Mouse (Mus musculus): ENCODE measurements around the gene Nrde2. TPM values are rescaled to one million over a fixed set of nuclear protein-coding genes. Genes with fewer than 3 reads are reported as not detected.

Nrde2 gene
- polyA plus RNA-seq, 1 experiment, result 18.0 TPM

DNA sequence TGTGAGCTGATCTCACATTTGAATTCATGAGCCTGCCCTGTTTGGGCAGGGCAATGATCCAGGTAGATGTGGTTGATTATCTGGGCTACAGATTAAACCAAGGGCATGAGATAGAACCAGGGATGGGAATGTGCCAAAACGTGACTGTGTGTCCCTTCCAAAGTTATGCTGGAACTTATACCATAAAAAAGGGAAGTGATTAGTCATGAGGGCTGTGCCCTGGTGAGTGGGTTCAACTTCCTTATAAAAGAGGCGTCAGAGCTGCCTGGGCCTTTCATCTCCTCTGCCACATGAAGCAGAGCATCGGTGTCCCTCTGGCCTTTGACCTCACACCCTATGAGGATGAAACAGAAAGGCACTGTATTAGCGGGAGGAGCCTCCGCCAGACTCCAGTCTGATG is 24.5 kb upstream of the Nrde2 start:
- H3K4me1 ChIP-seq (ENCODE audit: control insufficient read depth, insufficient read depth, low read length), result peaks cover 27% of the 10 kb centered on the region
- H3K27ac ChIP-seq (ENCODE audit: insufficient read depth, low read depth, low read length), result peak overlapping the region; percentile 85
- TF ChIP-seq POLR2A (IDR thresholded peaks at IDR 0.05; ENCODE audit: borderline replicate concordance, low read depth, low read length), result no peak
- TF ChIP-seq CTCF (IDR thresholded peaks at IDR 0.05; ENCODE audit: low read depth, low read length), result no peak
- H3K4me3 ChIP-seq (ENCODE audit: insufficient read depth, low read length), result peak overlapping the region; percentile 13; the same call in 1 of the 2 replicates

DNA sequence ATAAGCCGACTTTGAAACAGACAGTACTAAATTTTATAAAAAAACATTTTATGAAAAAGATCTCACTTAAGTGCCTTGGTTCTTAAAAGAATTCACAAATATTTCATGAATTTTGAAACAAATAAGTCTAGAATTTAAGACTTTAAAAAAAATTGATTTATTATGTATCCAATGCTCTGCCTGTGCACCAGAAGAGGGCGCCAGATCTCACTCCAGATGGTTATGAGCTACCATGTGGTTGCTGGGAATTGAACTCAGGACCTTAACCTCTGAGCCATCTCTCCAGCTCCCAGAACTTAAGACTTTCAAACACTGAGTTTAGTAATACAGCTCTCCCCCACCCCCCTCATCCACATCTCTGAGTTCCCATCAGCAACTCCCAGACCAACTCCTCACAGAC is 23.2 kb upstream of the Nrde2 start:
- H3K27ac ChIP-seq (ENCODE audit: insufficient read depth, low read depth, low read length), result no peak overlapping the region
- no peak overlapping the region for H3K4me3 ChIP-seq (ENCODE audit: insufficient read depth, low read length)
- TF ChIP-seq POLR2A (IDR thresholded peaks at IDR 0.05; ENCODE audit: borderline replicate concordance, low read depth, low read length), result no peak
- TF ChIP-seq CTCF (IDR thresholded peaks at IDR 0.05; ENCODE audit: low read depth, low read length), result peak; percentile 30; the same call in 1 of the 2 replicates
- H3K4me1 ChIP-seq (ENCODE audit: control insufficient read depth, insufficient read depth, low read length), result peaks cover 21% of the 10 kb centered on the region

DNA sequence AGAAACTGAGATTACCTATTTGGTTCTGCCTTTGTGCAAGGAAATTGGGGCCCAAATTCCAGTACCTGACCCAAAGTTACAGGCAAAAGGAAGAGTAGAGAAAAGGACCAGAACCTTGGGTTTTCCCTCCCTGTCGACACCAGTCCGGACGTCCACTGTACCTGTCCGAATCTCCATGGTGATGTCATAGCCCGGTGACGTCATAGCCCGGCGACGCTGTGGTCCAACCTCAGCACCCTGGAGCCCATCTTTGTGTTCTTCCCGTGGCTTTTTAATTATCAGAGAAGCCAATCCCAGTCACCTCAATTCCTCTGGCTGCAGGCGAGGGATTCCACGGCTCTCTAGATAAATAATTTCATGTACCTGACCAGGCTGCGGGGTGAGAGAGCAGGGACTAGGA is 21.3 kb upstream of the Nrde2 start:
- Histone ChIP-seq H3K4me1 (ENCODE audit: control insufficient read depth, insufficient read depth, low read length) (peaks cover 14% of the 10 kb centered on the region), H3K27ac (ENCODE audit: insufficient read depth, low read depth, low read length) (no peak overlapping the region), H3K4me3 (ENCODE audit: insufficient read depth, low read length) (no peak overlapping the region)
- TF ChIP-seq CTCF (IDR thresholded peaks at IDR 0.05; ENCODE audit: low read depth, low read length), result no peak
- TF ChIP-seq POLR2A (IDR thresholded peaks at IDR 0.05; ENCODE audit: borderline replicate concordance, low read depth, low read length), result no peak

DNA sequence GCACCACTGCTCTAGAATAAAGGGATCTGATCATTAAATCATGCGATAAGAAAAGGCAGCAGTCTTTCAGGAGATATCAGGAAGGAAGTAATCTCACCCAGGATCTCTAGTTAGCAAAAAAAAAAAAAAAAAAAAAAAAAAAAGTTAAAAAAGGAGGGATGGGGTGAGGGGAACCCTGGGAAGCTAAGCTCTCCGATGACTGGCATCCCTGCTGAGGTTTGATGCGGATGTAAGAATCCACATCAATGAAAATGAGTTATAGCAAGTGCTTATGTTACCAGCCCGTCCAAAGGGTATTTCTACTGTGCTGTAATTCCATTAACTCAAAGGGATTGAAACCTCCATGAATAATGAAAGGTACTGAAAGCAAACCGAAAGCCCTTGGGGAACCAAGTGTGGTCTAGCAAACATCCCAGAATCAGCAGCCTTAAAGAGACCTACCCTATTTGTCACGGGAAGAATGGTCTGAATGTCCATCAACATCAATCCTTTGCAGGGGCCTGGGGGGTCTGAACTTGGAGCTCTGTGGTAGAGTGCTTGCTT is 19.5 kb upstream of the Nrde2 start:
- Histone ChIP-seq H3K4me1 (ENCODE audit: control insufficient read depth, insufficient read depth, low read length) (peaks cover 13% of the 10 kb centered on the region), H3K4me3 (ENCODE audit: insufficient read depth, low read length) (no peak overlapping the region), H3K27ac (ENCODE audit: insufficient read depth, low read depth, low read length) (no peak overlapping the region)
- TF ChIP-seq CTCF (IDR thresholded peaks at IDR 0.05; ENCODE audit: low read depth, low read length) (no peak), POLR2A (IDR thresholded peaks at IDR 0.05; ENCODE audit: borderline replicate concordance, low read depth, low read length) (no peak)

DNA sequence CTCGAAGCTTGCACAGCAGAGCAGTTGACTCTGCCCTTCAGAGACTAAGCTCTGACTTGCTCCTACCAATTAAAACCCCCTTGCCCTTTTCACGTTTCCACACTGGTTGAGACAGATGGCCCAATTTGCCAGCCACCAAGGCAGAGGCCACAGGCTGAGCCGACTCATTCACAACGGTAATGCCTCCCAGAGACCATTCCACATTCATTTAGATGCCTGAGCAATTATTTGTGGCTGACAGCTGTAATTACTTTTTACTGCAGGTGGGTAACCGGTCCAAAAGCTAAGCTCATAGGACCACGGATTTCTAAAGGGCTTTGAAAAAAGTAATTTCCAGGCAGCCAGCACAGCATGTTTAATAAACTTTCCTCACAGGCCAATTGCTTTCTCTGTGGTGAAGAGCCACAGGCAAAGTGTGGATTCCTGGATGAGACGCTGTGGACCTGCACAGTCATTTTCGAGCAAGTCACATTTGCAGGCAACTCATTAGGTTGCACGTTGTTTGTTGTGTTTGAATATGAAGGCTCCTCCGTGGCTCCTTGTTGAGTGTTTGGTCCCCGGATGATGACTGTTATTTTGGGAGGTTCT is 17.1 kb upstream of the Nrde2 start:
- no peak for TF ChIP-seq POLR2A (IDR thresholded peaks at IDR 0.05; ENCODE audit: borderline replicate concordance, low read depth, low read length)
- no peak for TF ChIP-seq CTCF (IDR thresholded peaks at IDR 0.05; ENCODE audit: low read depth, low read length)
- Histone ChIP-seq H3K4me3 (ENCODE audit: insufficient read depth, low read length) (no peak overlapping the region), H3K27ac (ENCODE audit: insufficient read depth, low read depth, low read length) (no peak overlapping the region), H3K4me1 (ENCODE audit: control insufficient read depth, insufficient read depth, low read length) (peaks cover 5% of the 10 kb centered on the region; the same call in 1 of the 2 replicates)

DNA sequence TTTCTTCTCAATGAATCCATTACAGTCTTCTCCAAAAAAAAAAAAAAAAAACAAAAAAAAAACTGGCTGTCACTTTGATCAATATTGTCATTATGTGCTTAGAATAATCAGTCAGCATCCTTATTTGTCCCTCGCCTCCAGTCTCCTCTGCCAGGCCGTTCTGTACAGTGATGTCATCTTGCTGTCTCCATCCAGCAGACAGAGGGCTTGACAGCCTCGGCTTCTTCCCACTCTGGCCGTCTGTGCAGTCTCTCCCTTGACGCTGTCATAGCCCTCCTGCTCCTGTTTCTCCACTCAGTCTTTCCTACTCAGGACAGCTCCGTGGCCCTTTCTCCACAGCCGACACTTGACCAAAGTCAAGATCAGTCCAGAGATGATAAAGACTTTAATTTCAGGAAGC is 13.0 kb upstream of the Nrde2 start:
- H3K27ac ChIP-seq (ENCODE audit: insufficient read depth, low read depth, low read length), result no peak overlapping the region
- peaks cover 18% of the 10 kb centered on the region for H3K4me1 ChIP-seq (ENCODE audit: control insufficient read depth, insufficient read depth, low read length)
- no peak overlapping the region for H3K4me3 ChIP-seq (ENCODE audit: insufficient read depth, low read length)
- TF ChIP-seq POLR2A (IDR thresholded peaks at IDR 0.05; ENCODE audit: borderline replicate concordance, low read depth, low read length) (no peak), CTCF (IDR thresholded peaks at IDR 0.05; ENCODE audit: low read depth, low read length) (no peak)

DNA sequence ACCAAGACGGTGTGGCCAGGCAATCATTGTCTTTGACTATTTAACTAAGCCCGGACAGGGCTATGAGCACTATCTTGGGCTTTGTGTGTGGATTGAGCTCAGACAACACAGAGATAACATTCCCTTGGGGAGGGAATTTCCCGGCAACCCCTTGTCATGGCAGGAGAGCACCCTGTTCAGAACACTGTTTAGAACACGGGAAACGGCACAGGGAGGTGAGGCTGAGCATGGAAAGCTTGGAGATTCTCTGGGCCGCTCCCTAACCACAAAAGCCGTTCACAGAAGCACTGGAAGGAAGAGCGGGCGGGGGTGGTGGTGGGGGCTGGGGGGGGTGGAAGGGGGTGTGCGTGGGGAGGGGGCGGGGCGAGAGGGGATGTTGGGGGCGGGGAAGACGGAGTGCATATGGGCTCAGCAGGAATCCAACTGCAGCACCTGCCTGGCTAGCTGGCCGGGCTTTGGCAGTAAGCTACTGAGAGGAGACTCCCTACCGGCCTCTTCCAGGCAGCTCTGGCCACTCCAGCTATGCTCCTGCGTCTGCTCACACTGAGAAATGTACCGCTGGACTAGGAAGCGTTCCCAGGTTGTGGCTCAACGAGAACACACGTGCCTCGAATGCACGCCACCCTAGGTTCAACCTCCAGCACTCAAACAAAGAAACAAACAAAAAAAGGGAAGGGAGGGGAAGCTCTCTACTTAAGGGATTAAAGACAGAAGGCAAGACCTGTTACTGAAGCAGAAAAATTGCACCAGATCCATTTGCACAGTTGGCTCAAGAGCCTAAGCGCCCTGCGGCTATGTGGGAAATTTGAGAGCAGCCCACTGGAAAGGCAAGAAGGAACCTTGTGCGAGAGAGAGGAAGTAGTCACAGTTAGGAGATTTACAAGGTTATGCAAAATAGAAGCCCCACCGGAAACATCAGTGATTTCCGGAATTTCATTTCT is 8.7 kb upstream of the Nrde2 start:
- Histone ChIP-seq H3K4me1 (ENCODE audit: control insufficient read depth, insufficient read depth, low read length) (peaks cover 15% of the 10 kb centered on the region), H3K27ac (ENCODE audit: insufficient read depth, low read depth, low read length) (peak overlapping the region; percentile 90), H3K4me3 (ENCODE audit: insufficient read depth, low read length) (peak overlapping the region; percentile 42)
- TF ChIP-seq CTCF (IDR thresholded peaks at IDR 0.05; ENCODE audit: low read depth, low read length), result no peak
- TF ChIP-seq POLR2A (IDR thresholded peaks at IDR 0.05; ENCODE audit: borderline replicate concordance, low read depth, low read length), result no peak

DNA sequence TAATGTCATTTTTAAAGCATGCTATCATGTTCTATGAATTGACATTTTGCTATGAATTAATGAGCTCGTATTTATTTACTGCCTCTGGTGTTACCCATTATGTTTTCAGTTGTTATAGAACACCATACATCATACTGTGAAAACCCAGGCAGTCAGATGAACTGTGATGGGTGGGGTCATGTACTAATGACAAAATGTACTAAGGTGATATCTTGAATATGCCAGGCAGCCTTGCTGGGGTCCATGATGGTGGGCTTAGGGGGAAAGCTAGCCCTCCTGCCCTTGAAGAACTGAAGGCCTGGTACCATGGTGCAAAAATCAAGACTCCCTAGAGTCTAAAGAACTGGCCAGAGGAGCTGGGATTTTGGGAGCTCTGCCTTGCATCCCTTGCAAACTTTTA is 8.0 kb upstream of the Nrde2 start:
- Histone ChIP-seq H3K4me3 (ENCODE audit: insufficient read depth, low read length) (peak overlapping the region; percentile 9; the same call in 1 of the 2 replicates), H3K4me1 (ENCODE audit: control insufficient read depth, insufficient read depth, low read length) (peaks cover 15% of the 10 kb centered on the region), H3K27ac (ENCODE audit: insufficient read depth, low read depth, low read length) (peak overlapping the region; percentile 56)
- no peak for TF ChIP-seq POLR2A (IDR thresholded peaks at IDR 0.05; ENCODE audit: borderline replicate concordance, low read depth, low read length)
- TF ChIP-seq CTCF (IDR thresholded peaks at IDR 0.05; ENCODE audit: low read depth, low read length), result no peak

DNA sequence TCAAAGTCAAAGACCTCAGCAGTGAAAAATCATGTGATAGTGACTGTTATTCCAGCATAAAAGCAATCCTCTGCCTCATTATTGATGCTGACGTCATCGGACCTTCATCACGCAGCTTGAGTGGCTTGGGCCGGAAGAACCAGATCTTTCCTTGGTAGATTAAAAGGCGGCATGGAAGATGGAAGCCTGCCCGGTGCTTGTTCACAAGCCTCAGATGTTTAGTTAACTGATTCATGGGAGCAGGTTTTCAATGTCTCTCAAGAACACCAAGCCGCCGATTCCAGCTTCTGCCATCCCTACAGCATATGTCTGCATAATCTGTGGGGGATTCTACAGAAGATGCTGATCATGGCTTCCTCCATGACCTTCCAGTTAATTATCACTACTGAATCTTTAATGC is 7.5 kb upstream of the Nrde2 start:
- Histone ChIP-seq H3K27ac (ENCODE audit: insufficient read depth, low read depth, low read length) (no peak overlapping the region), H3K4me1 (ENCODE audit: control insufficient read depth, insufficient read depth, low read length) (peaks cover 15% of the 10 kb centered on the region), H3K4me3 (ENCODE audit: insufficient read depth, low read length) (no peak overlapping the region)
- TF ChIP-seq POLR2A (IDR thresholded peaks at IDR 0.05; ENCODE audit: borderline replicate concordance, low read depth, low read length) (no peak), CTCF (IDR thresholded peaks at IDR 0.05; ENCODE audit: low read depth, low read length) (no peak)

DNA sequence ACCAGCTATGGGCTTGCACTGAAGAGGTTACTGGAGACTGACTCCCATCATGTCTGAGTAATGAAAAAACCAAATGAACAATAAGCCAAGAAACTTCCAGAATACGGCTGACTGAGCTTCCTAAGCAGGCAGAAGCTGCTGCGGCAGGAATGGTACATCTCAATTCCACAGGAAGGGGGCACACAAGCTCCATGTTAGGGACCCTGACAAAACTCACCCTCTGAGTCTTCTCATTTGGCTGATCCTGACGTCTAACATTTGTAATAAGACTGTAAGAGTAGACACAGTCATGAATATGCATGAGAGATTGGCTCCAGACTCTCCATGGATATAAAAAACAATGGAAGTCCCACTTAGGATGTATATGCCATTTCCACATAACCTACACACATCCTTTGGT is 6.7 kb upstream of the Nrde2 start:
- peaks cover 15% of the 10 kb centered on the region for H3K4me1 ChIP-seq (ENCODE audit: control insufficient read depth, insufficient read depth, low read length)
- no peak overlapping the region for H3K27ac ChIP-seq (ENCODE audit: insufficient read depth, low read depth, low read length)
- H3K4me3 ChIP-seq (ENCODE audit: insufficient read depth, low read length), result no peak overlapping the region
- TF ChIP-seq POLR2A (IDR thresholded peaks at IDR 0.05; ENCODE audit: borderline replicate concordance, low read depth, low read length) (no peak), CTCF (IDR thresholded peaks at IDR 0.05; ENCODE audit: low read depth, low read length) (no peak)

Measured in bone marrow macrophage, adult 2 months (primary cell).